Mouse (Mus musculus): ENCODE measurements around the gene Pdpk1.
A peak's percentile ranks its signal among the peaks of the same experiment; 100 is the strongest.
"Not testable (repeated sequence)": the region's sequence is repeated elsewhere in the genome, so short reads cannot be mapped to it uniquely, and the experiment has no call there.

Pdpk1 gene

DNA sequence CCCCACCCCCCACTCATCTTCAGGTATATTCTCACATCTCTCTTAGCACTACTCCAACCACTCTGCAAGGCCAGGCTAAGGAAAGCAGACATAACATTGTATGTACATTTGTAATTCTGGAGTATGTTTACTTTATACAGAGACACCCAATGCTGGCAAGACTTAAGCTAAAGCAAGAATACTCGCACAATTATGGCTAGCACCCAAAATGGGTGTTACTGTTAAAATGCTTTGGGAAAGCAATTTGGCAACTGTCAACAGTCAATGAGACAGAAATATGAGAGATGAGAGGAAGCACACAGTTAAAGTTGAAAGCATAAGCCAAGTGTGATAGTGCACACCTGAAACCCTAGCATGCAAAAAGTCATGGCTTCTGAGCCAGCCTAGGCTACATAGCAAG, 39.5 kb downstream of the Pdpk1 start:
- DNase-seq, result no peak

DNA sequence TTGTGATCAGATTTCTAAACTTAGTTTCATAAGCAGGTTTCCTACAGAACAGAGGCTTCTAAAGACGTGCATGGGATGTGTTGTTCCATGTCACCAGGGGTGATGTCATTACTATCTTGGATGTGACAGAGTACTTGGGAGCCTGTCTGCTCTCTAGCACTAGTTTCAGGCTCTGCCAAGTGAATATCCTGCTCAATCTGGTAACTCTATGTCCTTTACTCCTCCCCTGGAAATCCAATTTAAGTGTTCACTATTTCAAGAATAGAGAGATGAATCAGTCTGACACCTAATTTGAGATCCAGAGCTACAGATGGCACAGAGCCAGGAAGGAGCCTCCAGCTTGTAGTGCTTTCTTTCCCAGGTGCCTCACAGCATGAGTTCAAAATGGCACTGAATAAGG, 41.8 kb downstream of the Pdpk1 start:
- peak in 1 of 2 experiments; percentile 11 for DNase-seq

- peak; percentile 64 to 67 for DNase-seq
Measured at GRCm38 (mm10) chr17:24105111-24105510, 45.6 kb downstream of the Pdpk1 start.

DNA sequence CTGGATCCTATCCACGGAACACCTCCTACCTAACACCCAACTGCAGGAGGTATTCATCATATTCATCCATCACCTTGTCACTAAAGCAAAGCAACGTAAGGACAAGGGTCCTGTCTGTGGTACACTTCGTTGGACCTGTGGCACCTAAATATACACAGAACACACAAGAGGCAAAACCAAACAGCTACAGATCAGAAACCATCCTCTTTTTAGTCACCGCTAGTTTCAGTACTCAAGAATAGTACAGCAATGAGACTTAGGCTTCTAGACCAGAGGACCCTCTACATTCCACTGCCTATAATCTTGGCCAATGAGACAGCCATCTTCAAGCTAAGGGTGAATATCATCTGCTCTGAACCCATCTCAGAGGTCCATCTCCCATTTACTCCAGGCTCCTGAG, 52.4 kb downstream of the Pdpk1 start:
- no peak for DNase-seq

GRCm38 (mm10) chr17:24090575-24090974, 60.1 kb downstream of the Pdpk1 start:
- DNase-seq, result no peak

GRCm38 (mm10) chr17:24086399-24086798, 64.3 kb downstream of the Pdpk1 start:
- not testable (repeated sequence) for DNase-seq

- no peak for DNase-seq
Measured at GRCm38 (mm10) chr17:24084593-24084992, 66.1 kb downstream of the Pdpk1 start.

- no peak for DNase-seq
Measured at GRCm38 (mm10) chr17:24077101-24077500, 73.6 kb downstream of the Pdpk1 start.

- peak; percentile 94 to 95 for DNase-seq
Measured at GRCm38 (mm10) chr17:24072919-24073696, 77.6 kb downstream of the Pdpk1 start, which contains the start of gene Kctd5. TSS of gene Kctd5 (minus strand) at chr17:24073485.

DNA sequence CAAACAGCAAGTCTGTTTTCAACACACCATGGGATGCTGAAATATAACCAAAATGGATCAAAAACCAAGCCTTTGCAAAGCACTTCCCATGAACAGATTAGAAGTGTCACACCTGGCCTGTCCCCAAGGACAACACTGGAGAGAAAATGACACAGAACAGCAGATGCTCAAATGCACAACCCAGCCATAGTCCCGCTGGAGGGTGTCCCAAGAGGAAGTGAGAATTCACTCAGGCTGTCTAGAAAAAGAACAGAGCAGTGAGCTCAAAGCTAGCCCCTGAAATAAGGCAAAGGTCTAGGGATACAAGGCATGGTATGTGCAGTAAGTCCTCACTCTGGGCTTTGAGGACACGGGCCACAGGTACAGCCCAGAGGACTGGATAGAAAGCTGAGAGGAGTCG, 81.2 kb downstream of the Pdpk1 start:
- DNase-seq, result no peak

DNA sequence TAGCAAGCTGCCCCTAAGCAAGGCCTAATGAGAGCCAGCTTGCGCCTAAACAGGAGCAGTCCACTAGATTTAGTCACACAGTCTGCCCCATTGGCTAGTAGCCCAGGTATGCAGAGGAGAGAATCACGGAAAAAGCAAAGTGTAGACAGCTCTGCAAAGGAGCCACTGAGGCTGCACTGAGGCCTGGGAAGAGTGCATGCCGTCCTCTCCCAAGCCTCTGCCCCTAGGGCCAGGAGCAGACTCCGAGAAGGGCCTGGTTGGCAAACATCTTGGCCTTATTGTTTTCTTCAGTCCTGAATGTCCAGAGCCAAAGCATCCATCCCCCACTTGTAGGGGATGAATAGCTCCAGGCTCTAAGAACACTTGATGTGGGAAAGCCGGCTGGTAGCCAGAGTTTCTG, 82.5 kb downstream of the Pdpk1 start:
- DNase-seq, result no peak

DNA sequence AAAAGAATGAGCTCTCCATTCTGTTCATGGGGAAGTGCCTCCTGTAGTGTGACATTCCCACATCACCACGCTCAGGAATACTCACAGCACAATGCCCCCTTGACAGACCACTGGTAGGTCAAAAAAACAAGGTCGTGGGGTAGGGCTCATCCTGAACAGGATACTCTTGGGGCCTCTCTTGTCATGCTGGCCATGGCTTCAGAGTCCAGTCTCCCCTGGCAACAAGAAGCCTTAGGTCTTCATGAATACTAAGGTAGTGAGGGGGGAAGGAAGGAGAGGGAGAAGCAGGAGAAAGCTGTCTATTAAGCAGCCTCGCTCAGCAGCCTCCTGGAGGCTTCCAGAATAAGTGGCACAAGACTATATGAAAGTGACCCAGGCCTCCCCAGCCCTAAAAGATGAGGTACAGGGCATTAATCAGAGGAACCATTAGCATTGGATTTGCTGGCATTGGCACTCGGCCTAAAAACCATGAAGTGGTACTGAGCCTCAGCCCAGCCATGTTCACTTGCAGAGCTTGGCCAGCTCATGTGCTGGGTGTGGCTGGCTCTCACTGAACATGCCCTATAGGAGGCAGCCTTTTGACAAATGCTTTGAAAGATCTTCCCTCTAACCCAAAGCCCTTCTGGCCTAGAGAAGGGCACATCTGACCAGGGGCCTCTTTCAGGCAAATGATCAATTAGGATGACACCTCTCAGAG, 88.1 kb downstream of the Pdpk1 start:
- DNase-seq, result no peak

- no peak for DNase-seq
Measured at GRCm38 (mm10) chr17:24057730-24058245, 92.9 kb downstream of the Pdpk1 start.

GRCm38 (mm10) chr17:24056636-24057625, 93.8 kb downstream of the Pdpk1 start:
- peak; percentile 16 for DNase-seq

DNA sequence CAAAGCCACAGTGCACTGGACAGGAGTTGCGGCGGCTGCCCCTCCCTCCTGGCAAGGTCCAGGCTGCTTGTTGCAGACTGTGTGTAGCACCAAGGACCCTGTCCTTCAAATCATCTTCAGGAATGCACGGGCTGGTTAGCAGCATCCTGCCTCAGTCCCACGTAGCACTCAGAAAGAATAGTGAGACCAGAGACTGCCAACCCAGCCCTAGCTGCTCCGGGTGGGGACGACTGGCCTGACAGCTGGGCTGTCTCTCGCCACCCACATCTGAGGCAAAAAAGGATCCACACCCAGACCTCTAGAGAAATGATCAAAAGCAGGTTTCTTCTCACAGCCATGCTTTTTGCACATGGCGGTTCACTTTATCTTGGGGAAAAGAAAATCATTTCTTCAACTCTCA, 101.7 kb downstream of the Pdpk1 start:
- no peak for DNase-seq

DNA sequence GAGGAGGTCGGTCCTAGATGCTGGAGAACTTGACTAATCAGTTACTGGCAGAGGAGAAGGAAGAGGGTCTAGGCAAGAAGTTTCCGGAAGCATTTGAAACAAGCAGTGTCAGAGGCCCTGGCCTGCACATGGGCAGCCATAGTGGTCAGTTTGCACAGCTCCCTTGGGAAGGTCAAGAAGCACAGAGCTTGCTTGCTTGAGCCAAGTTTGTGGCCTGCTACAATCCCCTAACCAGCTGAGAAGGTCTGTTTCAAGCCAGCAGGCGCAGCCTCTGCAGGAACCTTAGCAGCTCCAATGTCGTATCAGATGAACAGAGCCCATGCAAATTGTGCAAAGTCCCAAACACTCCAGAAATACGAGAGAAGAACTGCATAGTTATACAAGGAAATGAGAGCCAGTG, 102.7 kb downstream of the Pdpk1 start:
- DNase-seq, result peak; percentile 10 to 12

- no peak for DNase-seq
Measured at GRCm38 (mm10) chr17:24046026-24046425, 104.7 kb downstream of the Pdpk1 start.

DNA sequence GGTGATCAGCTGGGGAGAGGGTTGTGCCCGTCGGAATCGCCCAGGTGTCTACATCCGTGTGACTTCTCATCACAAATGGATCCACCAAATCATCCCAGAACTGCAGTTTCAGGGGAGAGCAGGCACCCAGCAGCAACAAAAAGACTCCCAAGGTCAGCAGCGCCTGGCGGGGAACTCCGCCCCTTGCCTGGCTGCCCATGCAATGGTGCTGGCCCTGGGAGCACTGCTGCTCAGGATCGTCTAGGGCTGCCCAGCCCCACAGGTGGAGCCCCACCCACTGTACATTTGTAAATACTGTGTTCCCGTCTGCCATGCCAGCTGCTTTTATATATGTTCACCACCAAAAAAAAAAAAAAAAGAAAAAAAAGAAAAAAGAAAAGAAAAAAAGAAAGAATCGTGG, 105.1 kb downstream of the Pdpk1 start:
- DNase-seq, result no peak

- no peak for DNase-seq
Measured at GRCm38 (mm10) chr17:24044482-24044881, 106.2 kb downstream of the Pdpk1 start.

DNA sequence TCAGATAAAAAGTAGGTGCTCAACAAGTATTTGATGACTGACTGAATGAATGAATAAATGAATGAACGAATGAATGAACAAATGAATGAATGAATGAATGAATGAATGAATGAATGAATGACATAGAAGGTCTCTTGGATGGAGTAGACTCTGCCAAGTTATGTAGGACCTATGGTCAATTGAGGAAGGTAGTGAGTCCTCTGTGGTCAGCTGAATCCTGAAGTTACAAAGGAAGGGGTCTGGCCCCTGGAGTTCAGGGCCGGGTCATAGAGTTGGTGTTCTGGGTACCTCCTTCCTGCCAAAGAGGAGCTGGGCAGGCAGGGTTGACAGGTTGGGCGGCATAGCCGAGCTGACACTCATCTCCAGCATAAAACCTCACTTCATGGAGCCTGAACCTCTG, 112.9 kb downstream of the Pdpk1 start, which contains the start of gene Prss27:
TSS of gene Prss27 (plus strand) at position 301 of the 400 bp plus-strand sequence.
- DNase-seq, result no peak

DNA sequence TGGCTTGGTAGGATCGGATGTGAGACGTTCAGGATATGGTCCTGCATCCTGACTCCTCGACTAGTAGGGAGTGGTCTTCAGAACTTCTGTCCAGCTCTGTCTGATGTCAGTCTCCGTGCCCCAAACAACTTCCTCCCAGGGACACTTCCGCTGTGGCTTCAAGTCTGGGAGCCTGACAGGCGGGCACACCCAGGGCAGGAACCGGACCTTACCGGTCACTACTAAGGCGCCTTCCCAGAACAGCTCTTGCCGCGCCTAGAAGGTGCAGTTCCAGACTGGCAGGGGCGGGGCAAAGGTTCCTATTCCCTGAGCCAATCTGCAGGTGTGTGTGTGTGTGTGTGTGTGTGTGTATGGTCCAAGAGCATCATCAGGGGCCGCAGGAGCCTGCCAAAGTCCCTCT, 113.4 kb downstream of the Pdpk1 start:
- peak in 1 of 2 experiments; percentile 28 for DNase-seq

- peak in 1 of 2 experiments; percentile 38 for DNase-seq
Measured at GRCm38 (mm10) chr17:24036954-24037353, 113.8 kb downstream of the Pdpk1 start.

DNA sequence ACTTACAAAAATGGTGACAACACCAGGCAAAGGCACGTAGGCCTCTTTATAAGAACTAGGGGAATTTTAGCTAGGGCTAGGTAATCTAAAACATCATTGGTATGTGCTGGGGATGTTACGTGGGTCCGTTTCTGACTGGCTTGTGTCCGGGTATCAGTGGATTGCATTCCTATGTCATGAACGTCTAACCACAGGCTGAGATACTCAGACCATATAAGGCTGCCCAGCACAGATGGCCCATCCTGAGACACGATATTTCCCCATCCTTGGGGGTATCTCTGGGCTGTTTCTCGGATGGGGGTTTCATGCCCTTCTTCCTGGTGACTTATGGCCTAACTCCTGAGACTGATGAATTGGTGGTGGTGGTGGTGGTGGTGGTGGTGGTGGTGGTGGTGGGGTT, 115.6 kb downstream of the Pdpk1 start:
- no peak for DNase-seq

Data from kidney, postnatal 36 days (tissue).